9 mouse cellular contexts compared by ENCODE assay signal in the genomic region with DNA sequence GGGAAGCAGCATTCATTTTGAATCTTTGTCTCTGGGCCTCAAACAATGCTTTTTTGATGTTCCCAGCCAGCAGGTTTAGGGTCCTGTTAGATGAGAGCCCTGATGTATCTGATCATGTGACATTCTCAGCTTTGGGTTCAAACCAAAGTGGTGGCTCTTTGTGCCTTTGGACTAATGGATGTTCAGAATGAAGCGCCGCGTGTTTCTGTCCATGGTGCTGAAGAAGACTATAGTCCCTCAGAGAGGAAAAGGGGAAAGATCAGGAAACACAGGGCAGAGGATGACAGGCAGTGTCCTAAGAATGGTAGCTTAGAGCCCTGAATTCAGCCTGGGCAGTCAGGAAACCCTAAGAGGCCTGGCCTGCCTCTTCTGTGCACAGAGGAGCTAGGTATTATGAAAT. TPM values are rescaled to one million over a fixed set of nuclear protein-coding genes. Genes with fewer than 3 reads are reported as not detected.
DNase-seq lines count a peak whose midpoint lies in the region; ATAC-seq lines count a peak whose summit lies in the region.
"Had no signal": no experiment of that assay in that cellular context is flagged by ENCODE, and none has a peak within 500 bp of the region (broad histone marks: within the 10 kb centered on the region; RNA-seq: fewer than 3 reads in every experiment).

No protein-coding gene starts in this region.

- ATAC-seq in midbrain, embryonic 14.5 days (ENCODE audit: low FRiP score, low TSS enrichment), result no peak
- ATAC-seq in midbrain, embryonic 13.5 days, result no peak
- ATAC-seq in erythroid progenitor cell, adult 5-6 weeks (replicated peaks; ENCODE audit: low FRiP score, poor library complexity, severe bottlenecking), result no peak

- peak; percentile 67 for DNase-seq in midbrain, embryonic 14.5 days
- DNase-seq in adrenal gland, adult (ENCODE audit: inconsistent age in 2 of 2, low spot score in 1 of 2), result peak; percentile 44 to 84
- DNase-seq in gastrocnemius, postnatal 10 days, result peak; percentile 63
- DNase-seq in lung, postnatal 14 days, result peak; percentile 74
- DNase-seq in MN1 (ENCODE audit: low spot score), result no peak
- no peak for DNase-seq in right cerebral cortex, postnatal 10 days (ENCODE audit: low spot score in 2 of 2)

- H3K27ac ChIP-seq in midbrain, embryonic 14.5 days (replicated peaks; ENCODE audit: low read depth, low read length), result no peak overlapping the region
- no peak overlapping the region; the same call in 1 of the 2 replicates for H3K27ac ChIP-seq in midbrain, embryonic 13.5 days

- no peaks in the 10 kb centered on the region for H3K36me3 ChIP-seq in midbrain, embryonic 14.5 days (ENCODE audit: control insufficient read depth, insufficient read depth, low read length)
- no peaks in the 10 kb centered on the region for H3K36me3 ChIP-seq in midbrain, embryonic 13.5 days

- no peak overlapping the region for H3K4me3 ChIP-seq in midbrain, embryonic 14.5 days (replicated peaks; ENCODE audit: low read depth, low read length)
- H3K4me3 ChIP-seq in midbrain, embryonic 13.5 days (replicated peaks), result no peak overlapping the region
- H3K4me3 ChIP-seq: erythroblast, embryonic 14.5 days had no signal

- no peaks in the 10 kb centered on the region for H3K27me3 ChIP-seq in midbrain, embryonic 14.5 days (ENCODE audit: control insufficient read depth, insufficient read depth, low read length)
- no peaks in the 10 kb centered on the region for H3K27me3 ChIP-seq in midbrain, embryonic 13.5 days

- H3K9me3 ChIP-seq in midbrain, embryonic 14.5 days (ENCODE audit: control insufficient read depth, low read length), result no peaks in the 10 kb centered on the region
- no peaks in the 10 kb centered on the region for H3K9me3 ChIP-seq in midbrain, embryonic 13.5 days

- H3K4me2 ChIP-seq in midbrain, embryonic 14.5 days (ENCODE audit: low read length), result no peak overlapping the region
- no peak overlapping the region for H3K4me2 ChIP-seq in midbrain, embryonic 13.5 days (replicated peaks)

- H3K9ac ChIP-seq in midbrain, embryonic 14.5 days (replicated peaks; ENCODE audit: low read length), result no peak overlapping the region
- no peak overlapping the region for H3K9ac ChIP-seq in midbrain, embryonic 13.5 days (replicated peaks)

- peaks cover 15% of the 10 kb centered on the region for H3K4me1 ChIP-seq in midbrain, embryonic 14.5 days (ENCODE audit: control insufficient read depth, insufficient read depth, low read length)
- H3K4me1 ChIP-seq in midbrain, embryonic 13.5 days (replicated peaks), result peaks cover 21% of the 10 kb centered on the region

- WGBS in midbrain, embryonic 14.5 days, result 4% methylated on average over 3 of the region's 3 CpGs
- WGBS in midbrain, embryonic 13.5 days, result 5% methylated on average over 3 of the region's 3 CpGs

RNA-seq across cellular contexts. Expression of a gene that starts 56.2 kb away (rescaled TPM):
- 38.5 and 56.7 TPM in 2 replicates for polyA plus RNA-seq in midbrain, embryonic 14.5 days (2014; fragmentation: Nextera tagmentation; extraction: Ambion mirVana)
- 11.3 and 19.3 TPM in 2 replicates for polyA plus RNA-seq in midbrain, embryonic 13.5 days (2015; fragmentation: Nextera tagmentation; extraction: Ambion mirVana)
- under 1 TPM; 0.40 to 0.45 TPM for total RNA-seq in gastrocnemius, postnatal 10 days (2021)
- not detected in 2 replicates for total RNA-seq in erythroid progenitor cell, adult 5-6 weeks (2015; ENCODE audit: low replicate concordance)
- total RNA-seq in erythroid progenitor cell, adult 5-6 weeks (2017; ENCODE audit: low replicate concordance), result not detected in 2 replicates
- polyA plus RNA-seq: erythroblast, embryonic 14.5 days had no signal

RNA-seq across cellular contexts. Expression of a gene that starts 57.6 kb away (rescaled TPM):
- 11.4 and 20.5 TPM in 2 replicates for polyA plus RNA-seq in midbrain, embryonic 14.5 days (2014; fragmentation: Nextera tagmentation; extraction: Ambion mirVana)
- polyA plus RNA-seq in midbrain, embryonic 13.5 days (2015; fragmentation: Nextera tagmentation; extraction: Ambion mirVana), result 20.6 and 22.2 TPM in 2 replicates
- total RNA-seq in gastrocnemius, postnatal 10 days (2021), result 10 to 100 TPM; 15.7 to 16.6 TPM
- 13.7 and 18.4 TPM in 2 replicates for total RNA-seq in erythroid progenitor cell, adult 5-6 weeks (2015; ENCODE audit: low replicate concordance)
- total RNA-seq in erythroid progenitor cell, adult 5-6 weeks (2017; ENCODE audit: low replicate concordance), result 9.2 and 16.4 TPM in 2 replicates

RNA-seq across cellular contexts. Expression of a gene that starts 57.6 kb away (rescaled TPM):
- 32.9 and 40.2 TPM in 2 replicates for polyA plus RNA-seq in midbrain, embryonic 14.5 days (2014; fragmentation: Nextera tagmentation; extraction: Ambion mirVana)
- 40.8 and 49.6 TPM in 2 replicates for polyA plus RNA-seq in midbrain, embryonic 13.5 days (2015; fragmentation: Nextera tagmentation; extraction: Ambion mirVana)
- 10 to 100 TPM; 28.2 to 33.0 TPM for total RNA-seq in gastrocnemius, postnatal 10 days (2021)
- 50.1 and 57.0 TPM in 2 replicates for total RNA-seq in erythroid progenitor cell, adult 5-6 weeks (2015; ENCODE audit: low replicate concordance)
- 34.4 and 44.5 TPM in 2 replicates for total RNA-seq in erythroid progenitor cell, adult 5-6 weeks (2017; ENCODE audit: low replicate concordance)

Comparison
In these comparisons a context has a peak if more than half of its experiments do, and no peak if none do; other contexts are left out.
1. DNase-seq: peak in midbrain, embryonic 14.5 days (single experiment), adrenal gland, adult (2 of 2), gastrocnemius, postnatal 10 days (single experiment) and lung, postnatal 14 days (single experiment); none in MN1 (single experiment) and right cerebral cortex, postnatal 10 days (0 of 2).